Mouse (Mus musculus) E14TG2a.4 (cell line): ENCODE measurements around the gene 1700003E16Rik.
"Not testable (repeated sequence)": the region's sequence is repeated elsewhere in the genome, so short reads cannot be mapped to it uniquely, and the experiment has no call there.

Experiments used
- H3K27me3 ChIP-seq: 2 replicates; pipeline ENCODE4 v1.6.1; 2014; ENCODE audit warnings: low read length, control low read depth; ENCODE audit not compliant: insufficient read depth
- H3K36me3 ChIP-seq: 2 replicates; pipeline ENCODE4 v1.6.1; 2014; ENCODE audit warnings: low read length, control low read depth; ENCODE audit not compliant: insufficient read depth
- H3K4me1 ChIP-seq: replicated peaks from 2 replicates; pipeline ENCODE4 v1.6.1; 2014; ENCODE audit warnings: low read depth, low read length, control low read depth
- H3K4me3 ChIP-seq: replicated peaks from 2 replicates; pipeline ENCODE4 v1.5.1; 2014; ENCODE audit warnings: mild to moderate bottlenecking, low read length
- H3K9me3 ChIP-seq: 2 replicates; pipeline ENCODE4 v1.6.1; 2014; ENCODE audit warnings: low read length, control low read depth
- CTCF ChIP-seq: conservative IDR thresholded peaks from 2 replicates; pipeline ENCODE4 v1.5.1; 2014; ENCODE audit warnings: low read length
- NANOG ChIP-seq: IDR thresholded peaks from 2 replicates; pipeline ENCODE4 v1.6.1; 2014; ENCODE audit warnings: borderline replicate concordance, low read length, mixed read lengths
- POU5F1 ChIP-seq: IDR thresholded peaks from 2 replicates; pipeline ENCODE4 v1.6.1; 2014; ENCODE audit warnings: low read length, borderline replicate concordance

Gene 1700003E16Rik

DNA sequence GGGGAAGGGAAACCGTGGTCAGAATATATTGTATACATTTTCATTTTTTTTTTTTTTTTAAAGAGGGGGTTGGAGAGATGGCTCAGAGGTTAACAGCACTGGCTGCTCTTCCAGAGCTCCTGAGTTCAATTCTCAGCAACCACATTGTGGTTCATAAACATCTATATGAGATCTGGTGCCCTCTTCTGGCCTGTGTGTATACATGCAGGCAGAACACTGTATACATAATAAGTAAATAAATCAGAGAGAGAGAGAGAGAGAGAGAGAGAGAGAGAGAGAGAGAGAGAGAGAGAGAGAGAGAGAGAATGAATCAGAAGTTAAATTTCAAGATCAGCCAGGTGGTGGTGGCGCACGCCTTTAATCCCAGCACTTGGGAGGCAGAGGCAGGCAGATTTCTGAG lies 3.3 kb downstream of the 1700003E16Rik start:
- TF ChIP-seq CTCF, result 0 out of 2 replicates have a peak, but pooled peaks have one; percentile 17
- H3K4me3 ChIP-seq, H3K36me3 ChIP-seq, H3K9me3 ChIP-seq: not testable (repeated sequence)
- H3K27me3 ChIP-seq, result peaks cover 64% of the 10 kb centered on the region
- peaks cover 34% of the 10 kb centered on the region for H3K4me1 ChIP-seq

DNA sequence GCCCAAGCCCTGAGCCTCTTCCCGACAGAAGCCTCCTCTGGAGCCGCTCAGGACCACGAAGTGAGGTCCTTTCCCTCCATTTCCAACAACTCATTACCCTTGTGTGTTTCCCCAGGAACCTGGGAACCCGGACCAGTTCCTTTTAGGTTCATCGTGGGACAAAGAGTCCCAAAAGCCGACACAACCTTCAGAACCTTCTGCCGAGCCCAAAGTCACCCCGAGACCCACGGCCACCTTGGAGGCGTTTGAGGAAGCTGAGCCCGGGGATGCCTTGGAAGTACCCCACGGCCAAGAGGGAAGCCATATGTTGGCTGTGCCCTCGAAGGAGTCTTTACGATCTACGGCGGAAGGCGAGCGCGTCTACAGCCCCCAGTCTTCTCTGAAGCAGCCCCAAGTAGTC lies 5.2 kb downstream of the 1700003E16Rik start:
- Histone ChIP-seq H3K36me3 (no peaks in the 10 kb centered on the region), H3K4me3 (peak overlapping the region; percentile 78), H3K4me1 (peaks cover 30% of the 10 kb centered on the region), H3K9me3 (no peaks in the 10 kb centered on the region), H3K27me3 (peaks cover 45% of the 10 kb centered on the region)
- TF ChIP-seq CTCF (no peak), POU5F1 (no peak), NANOG (no peak)

DNA sequence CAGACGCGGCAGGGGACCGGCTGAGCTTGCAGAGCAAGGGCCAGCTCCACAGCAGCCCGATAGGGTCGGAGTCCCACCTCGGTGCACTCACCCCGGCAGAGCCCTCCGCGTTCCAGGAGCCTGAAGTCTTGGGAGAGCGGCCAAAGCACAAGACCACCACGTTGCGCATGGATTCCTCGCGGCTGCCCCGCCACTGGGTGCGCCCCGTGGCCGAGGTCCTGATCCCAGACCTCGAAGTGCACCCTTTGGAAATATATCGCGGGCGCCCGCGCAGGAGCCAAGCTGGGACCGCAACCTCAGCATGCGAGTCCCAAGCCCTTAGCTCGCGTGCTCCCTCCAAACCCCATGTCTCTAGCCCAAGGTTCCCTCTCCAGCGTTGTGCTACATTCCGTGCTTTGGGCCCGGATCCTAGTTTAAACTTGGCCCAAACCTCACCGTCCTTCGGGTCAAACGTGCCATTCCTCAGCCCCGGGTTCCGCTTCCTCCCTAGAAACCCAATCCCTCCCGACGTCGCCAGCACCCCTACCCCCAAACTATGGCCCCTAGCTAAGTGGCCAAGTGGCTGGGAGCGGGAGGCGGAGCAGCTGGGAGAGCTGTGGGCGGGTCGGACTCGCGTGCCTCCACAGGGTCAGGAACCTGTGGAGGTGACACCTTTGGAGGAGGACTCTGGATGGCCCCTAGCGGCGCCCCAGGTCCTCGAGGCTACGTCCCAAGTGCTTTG lies 5.9 kb downstream of the 1700003E16Rik start:
- Histone ChIP-seq H3K9me3 (no peaks in the 10 kb centered on the region), H3K36me3 (no peaks in the 10 kb centered on the region), H3K27me3 (peaks cover 43% of the 10 kb centered on the region), H3K4me3 (peak overlapping the region; percentile 78), H3K4me1 (peaks cover 31% of the 10 kb centered on the region)
- TF ChIP-seq CTCF, result no peak
- TF ChIP-seq NANOG, result no peak
- TF ChIP-seq POU5F1, result no peak

DNA sequence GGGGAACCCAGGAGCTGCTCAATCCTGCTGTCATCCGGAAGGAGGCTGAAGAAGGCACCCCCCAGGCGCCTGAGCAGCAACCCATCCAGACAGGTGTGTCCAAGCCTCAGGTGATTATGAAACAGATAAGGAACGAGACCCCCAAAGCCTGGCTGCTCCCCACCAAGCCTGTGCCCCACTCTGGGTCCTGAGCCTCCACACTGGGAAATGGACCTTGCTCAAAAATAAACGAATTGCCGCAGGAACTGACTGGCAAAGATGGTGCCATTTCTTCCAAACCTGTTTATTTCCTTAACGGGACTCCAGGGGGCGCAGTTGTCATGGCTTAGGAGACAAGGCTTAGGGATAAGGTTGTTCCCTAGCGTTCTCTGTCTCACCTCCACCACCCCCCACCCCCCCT lies 6.5 kb downstream of the 1700003E16Rik start:
- Histone ChIP-seq H3K4me3 (peak overlapping the region; percentile 78), H3K4me1 (peaks cover 36% of the 10 kb centered on the region), H3K27me3 (peaks cover 37% of the 10 kb centered on the region), H3K9me3 (no peaks in the 10 kb centered on the region), H3K36me3 (no peaks in the 10 kb centered on the region)
- peak; percentile 74 for TF ChIP-seq CTCF
- no peak for TF ChIP-seq POU5F1

DNA sequence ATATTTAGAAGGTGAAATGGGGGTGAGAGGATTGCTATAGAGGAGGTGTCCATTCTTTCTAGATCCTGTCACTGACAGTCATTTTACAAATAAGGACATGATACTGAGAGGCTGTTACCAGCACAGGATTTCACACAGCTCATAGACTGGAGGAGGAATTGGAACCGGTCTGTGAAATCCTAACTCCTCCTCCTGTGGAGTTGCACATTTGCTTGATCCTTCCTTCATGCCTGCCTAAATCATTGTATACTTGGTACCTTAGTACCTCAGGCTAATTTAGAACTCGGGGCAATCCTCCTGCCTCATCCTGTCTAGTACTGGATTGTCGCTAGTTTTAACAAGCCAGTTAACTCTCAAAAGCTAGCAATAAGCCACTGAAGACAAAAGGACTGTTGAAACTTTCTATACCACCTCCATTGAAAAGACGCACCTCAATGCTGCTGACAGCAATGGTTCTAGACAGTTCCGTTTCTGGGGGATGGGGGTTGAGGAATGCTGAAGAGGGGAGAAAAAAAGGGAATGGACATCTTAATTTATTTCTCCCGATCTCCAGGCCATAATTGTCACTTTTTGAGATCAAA lies 8.9 kb downstream of the 1700003E16Rik start:
- Histone ChIP-seq H3K27me3 (peaks cover 26% of the 10 kb centered on the region), H3K4me3 (peak overlapping the region; percentile 94), H3K36me3 (peaks cover 11% of the 10 kb centered on the region; the same call in 1 of the 2 replicates), H3K4me1 (peaks cover 40% of the 10 kb centered on the region), H3K9me3 (no peaks in the 10 kb centered on the region)
- TF ChIP-seq NANOG (no peak), POU5F1 (no peak), CTCF (no peak)

DNA sequence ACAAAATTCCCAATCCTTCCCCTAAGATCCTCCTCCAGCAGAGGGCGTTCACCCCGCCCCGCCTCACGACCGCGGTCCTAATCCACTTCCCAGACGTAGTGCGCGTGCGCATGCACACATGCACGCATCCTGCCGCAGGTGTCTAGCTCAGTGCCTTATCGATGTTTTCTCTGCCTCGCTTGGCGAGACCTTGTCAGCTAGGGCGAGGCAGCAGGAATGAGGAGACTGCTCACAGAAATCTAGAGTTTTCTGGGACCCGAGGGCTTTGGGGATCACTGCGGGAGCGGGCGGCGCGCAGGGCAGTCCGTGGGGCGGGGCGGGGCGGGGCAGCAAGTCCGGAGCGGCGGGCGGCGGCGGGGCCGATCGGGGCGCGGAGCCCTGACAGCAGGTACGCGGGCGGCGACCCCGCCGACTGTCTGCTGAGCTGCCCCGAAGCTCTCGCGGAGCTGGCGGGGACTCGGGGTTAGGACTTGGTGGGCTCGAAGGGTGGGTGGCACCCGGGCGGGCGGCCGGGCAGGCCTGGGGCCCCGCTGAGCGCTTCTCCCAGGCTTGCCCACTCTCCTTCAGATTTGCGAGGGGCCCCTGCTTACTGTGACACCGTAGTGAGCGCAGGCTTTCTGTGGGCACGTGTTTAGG lies 9.5 kb downstream of the 1700003E16Rik start, which contains the start of gene Dctn1:
Gene Dctn1, plus strand, starts transcription at position 314 of the 636 bp plus-strand sequence.
- no peak for TF ChIP-seq NANOG
- TF ChIP-seq POU5F1, result no peak
- peak; percentile 72 for TF ChIP-seq CTCF
- Histone ChIP-seq H3K9me3 (no peaks in the 10 kb centered on the region), H3K36me3 (peaks cover 12% of the 10 kb centered on the region; the same call in 1 of the 2 replicates), H3K4me3 (peak within 1 kb of the TSS; percentile 94), H3K4me1 (peaks cover 45% of the 10 kb centered on the region), H3K27me3 (peaks cover 20% of the 10 kb centered on the region)

DNA sequence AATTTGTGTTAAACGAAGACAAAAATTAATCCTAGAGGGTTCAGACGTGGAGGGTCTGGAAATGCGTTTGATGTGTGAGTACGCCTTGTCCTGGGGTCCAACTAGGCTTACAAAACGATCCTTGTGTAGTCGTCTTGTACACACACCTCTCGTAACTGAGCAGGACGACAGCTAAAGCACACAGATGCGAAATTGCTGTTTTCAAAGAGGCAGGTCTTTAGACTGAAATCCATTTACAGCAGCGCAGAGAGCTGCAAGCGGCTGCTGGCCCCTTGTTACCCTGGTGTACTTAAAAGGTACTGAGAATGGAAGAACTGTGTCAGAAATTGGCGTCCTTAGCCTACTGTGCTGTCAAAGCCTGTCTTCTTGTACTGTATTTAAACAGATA lies 10.0 kb downstream of the 1700003E16Rik start:
- Histone ChIP-seq H3K4me3 (peak overlapping the region; percentile 94), H3K4me1 (peaks cover 45% of the 10 kb centered on the region), H3K27me3 (peaks cover 15% of the 10 kb centered on the region), H3K36me3 (peaks cover 12% of the 10 kb centered on the region; the same call in 1 of the 2 replicates), H3K9me3 (no peaks in the 10 kb centered on the region)
- TF ChIP-seq POU5F1 (no peak), CTCF (no peak), NANOG (no peak)

DNA sequence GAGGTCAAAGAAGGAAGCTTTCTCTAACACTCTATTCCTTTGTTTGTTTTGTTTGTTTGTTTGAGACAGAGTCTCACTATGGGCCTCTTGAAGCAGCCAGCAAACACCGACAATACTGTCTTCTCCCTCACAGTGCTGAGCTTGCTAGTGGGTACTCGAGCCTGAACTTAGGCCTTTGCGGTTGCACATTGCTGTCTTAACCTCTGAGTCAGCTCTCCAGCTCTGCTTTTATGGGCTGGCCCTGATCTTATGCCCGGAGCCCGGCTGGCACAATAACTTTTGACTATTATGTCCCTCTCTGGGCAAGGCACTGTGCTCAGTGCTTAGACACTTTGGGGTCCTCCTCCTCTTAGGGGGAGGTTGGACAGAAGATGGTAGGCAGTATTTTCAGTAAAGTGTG lies 13.7 kb downstream of the 1700003E16Rik start:
- peaks cover 46% of the 10 kb centered on the region for H3K4me1 ChIP-seq
- H3K9me3 ChIP-seq, result no peaks in the 10 kb centered on the region
- TF ChIP-seq CTCF (no peak), POU5F1 (no peak), NANOG (no peak)
- H3K27me3 ChIP-seq, result no peaks in the 10 kb centered on the region
- H3K4me3 ChIP-seq, result no peak overlapping the region
- H3K36me3 ChIP-seq, result peaks cover 23% of the 10 kb centered on the region; the same call in 1 of the 2 replicates
